Mouse (Mus musculus) olfactory bulb, adult 2 months (tissue): ENCODE measurements around the gene Pde2a. TPM values are rescaled to one million over a fixed set of nuclear protein-coding genes. Genes with fewer than 3 reads are reported as not detected.

ENCODE experiments used
- H3K27ac ChIP-seq: fragments of 200-500 bp; 2 replicates; pipeline ENCODE4 v1.5.1; 2012; ENCODE audit warnings: low read depth, low read length; ENCODE audit not compliant: insufficient read depth
- H3K4me1 ChIP-seq: fragments of 200-500 bp; 2 replicates; pipeline ENCODE4 v1.6.1; 2012; ENCODE audit warnings: low read length; ENCODE audit not compliant: control insufficient read depth, insufficient read depth
- H3K4me3 ChIP-seq: fragments of 200-500 bp; 2 replicates; pipeline ENCODE4 v1.5.1; 2012; ENCODE audit warnings: mild to moderate bottlenecking, low read depth, low read length, moderate library complexity; ENCODE audit not compliant: insufficient read depth
- CTCF ChIP-seq: fragments of 200-500 bp; IDR thresholded peaks from 2 replicates; pipeline ENCODE4 v1.5.1; 2012; ENCODE audit warnings: low read depth, mild to moderate bottlenecking, low read length, moderate library complexity; ENCODE audit not compliant: insufficient read depth
- POLR2A ChIP-seq: fragments of 200-500 bp; IDR thresholded peaks from 2 replicates; pipeline ENCODE4 v1.6.1; 2012; ENCODE audit warnings: mild to moderate bottlenecking, low read depth, low read length, moderate library complexity; ENCODE audit not compliant: insufficient read depth
- WGBS: fragments of 180-500 bp; shearing (Covaris S2); methylation state at CpG from one replicate; pipeline ENCODE4 v1.1.7; 2018; 5-methylcytosine and 5-hydroxymethylcytosine counted together
- polyA plus RNA-seq: library from polyadenylated mRNA; stranded (reverse); fragments of >200 nt; gene quantifications from 2 replicates; pipeline ENCODE4 v1.2.4, GENCODE M21; 2012; ENCODE audit warnings: low replicate concordance; ENCODE audit not compliant: missing spikeins, insufficient read depth, insufficient read length

Pde2a gene
- polyA plus RNA-seq, 1 experiment, result not detected

GRCm38 (mm10) chr7:101462327-101463068 lies 41.0 kb downstream of the Pde2a start:
- Histone ChIP-seq H3K4me3 (no peak overlapping the region), H3K4me1 (peaks cover 68% of the 10 kb centered on the region), H3K27ac (0 out of 2 replicates have a peak overlapping the region, but pooled peaks have one; percentile 2)
- no peak for TF ChIP-seq POLR2A
- no peak for TF ChIP-seq CTCF
- 55% methylated on average over 14 of the region's 14 CpGs for WGBS

- Histone ChIP-seq H3K27ac (no peak overlapping the region), H3K4me1 (peaks cover 55% of the 10 kb centered on the region), H3K4me3 (no peak overlapping the region)
- TF ChIP-seq CTCF (no peak), POLR2A (no peak)
- 66% methylated on average over 11 of the region's 11 CpGs for WGBS
Measured at GRCm38 (mm10) chr7:101463665-101464271, 42.3 kb downstream of the Pde2a start.

- H3K4me3 ChIP-seq, result no peak overlapping the region
- peaks cover 48% of the 10 kb centered on the region for H3K4me1 ChIP-seq
- WGBS, result 86% methylated on average over 4 of the region's 4 CpGs
- no peak for TF ChIP-seq POLR2A
- no peak for TF ChIP-seq CTCF
- H3K27ac ChIP-seq, result no peak overlapping the region
Measured at GRCm38 (mm10) chr7:101464927-101465326, 43.4 kb downstream of the Pde2a start.

- H3K4me1 ChIP-seq, result peaks cover 46% of the 10 kb centered on the region
- WGBS, result 69% methylated on average over 14 of the region's 14 CpGs
- no peak overlapping the region for H3K27ac ChIP-seq
Measured at GRCm38 (mm10) chr7:101465392-101465791, 43.9 kb downstream of the Pde2a start.

GRCm38 (mm10) chr7:101465850-101466580 lies 44.5 kb downstream of the Pde2a start:
- Histone ChIP-seq H3K4me3 (no peak overlapping the region), H3K27ac (no peak overlapping the region), H3K4me1 (peaks cover 46% of the 10 kb centered on the region)
- 85% methylated on average over 8 of the region's 8 CpGs for WGBS
- TF ChIP-seq CTCF, result no peak
- no peak for TF ChIP-seq POLR2A

More at GRCm38 (mm10) chr7:101465392-101465791, 43.9 kb downstream of the Pde2a start:
- H3K4me3 ChIP-seq, result no peak overlapping the region
- TF ChIP-seq POLR2A (no peak), CTCF (no peak)

- H3K4me3 ChIP-seq, result no peak overlapping the region
- TF ChIP-seq CTCF (no peak), POLR2A (no peak)
- peaks cover 43% of the 10 kb centered on the region for H3K4me1 ChIP-seq
- no peak overlapping the region for H3K27ac ChIP-seq
- 87% methylated on average over 6 of the region's 6 CpGs for WGBS
Measured at GRCm38 (mm10) chr7:101466581-101467081, 45.1 kb downstream of the Pde2a start.

- 94% methylated on average over 2 of the region's 2 CpGs for WGBS
- H3K4me3 ChIP-seq, result no peak overlapping the region
- TF ChIP-seq CTCF (no peak), POLR2A (no peak)
- peaks cover 55% of the 10 kb centered on the region for H3K4me1 ChIP-seq
- peak overlapping the region; percentile 75 for H3K27ac ChIP-seq
Measured at GRCm38 (mm10) chr7:101471423-101471822, 49.9 kb downstream of the Pde2a start.

GRCm38 (mm10) chr7:101471968-101472480 lies 50.5 kb downstream of the Pde2a start:
- Histone ChIP-seq H3K27ac (peak overlapping the region; percentile 75), H3K4me1 (peaks cover 59% of the 10 kb centered on the region), H3K4me3 (no peak overlapping the region)
- no peak for TF ChIP-seq CTCF
- TF ChIP-seq POLR2A, result no peak
- WGBS, result 34% methylated on average over 3 of the region's 3 CpGs
